Mouse (Mus musculus) brain, embryonic 14.5 days (tissue): ENCODE measurements around the gene Ttc25.
"Not testable (repeated sequence)": the region's sequence is repeated elsewhere in the genome, so short reads cannot be mapped to it uniquely, and the experiment has no call there.

Experiments used
- CTCF ChIP-seq: fragments of 200-500 bp; IDR thresholded peaks from 2 replicates; pipeline ENCODE4 v1.5.1; 2012; ENCODE audit warnings: inconsistent platforms, mild to moderate bottlenecking, moderate library complexity, borderline replicate concordance; ENCODE audit not compliant: insufficient read depth, insufficient read length; ENCODE audit errors: extremely low read depth
- POLR2A ChIP-seq: fragments of 200-500 bp; IDR thresholded peaks from 2 replicates; pipeline ENCODE4 v1.6.1; 2012; ENCODE audit warnings: mild to moderate bottlenecking, inconsistent platforms, borderline replicate concordance; ENCODE audit not compliant: poor library complexity, insufficient read depth, insufficient read length, severe bottlenecking; ENCODE audit errors: extremely low read depth

- not testable (repeated sequence) for TF ChIP-seq CTCF, POLR2A
Measured at GRCm38 (mm10) chr11:100534411-100534810, 11.0 kb upstream of the Ttc25 start.
